Mouse (Mus musculus) neural tube, embryonic 15.5 days (tissue): Measurements from ENCODE around the gene Spout1. TPM values are rescaled to one million over a fixed set of nuclear protein-coding genes. Genes with fewer than 3 reads are reported as not detected.

Experiments used
- ATAC-seq: fragments of 200-750 bp; cut with Nextera tagmentation; 2 replicates; pipeline ENCODE4 v1.8.0; 2017; ENCODE audit warnings: mild to moderate bottlenecking, moderate TSS enrichment, moderate library complexity; ENCODE audit not compliant: low FRiP score
- H3K27ac ChIP-seq: fragments of 300-500 bp; sonication (generic); replicated peaks from 2 replicates; pipeline ENCODE4 v1.5.1; 2015; ENCODE audit warnings: mild to moderate bottlenecking, inconsistent platforms
- H3K27me3 ChIP-seq: fragments of 300-500 bp; sonication (generic); replicated peaks from 2 replicates; pipeline ENCODE4 v1.6.1; 2015; ENCODE audit warnings: inconsistent platforms
- H3K36me3 ChIP-seq: fragments of 300-500 bp; sonication (generic); 2 replicates; pipeline ENCODE4 v1.6.1; 2015; ENCODE audit warnings: inconsistent platforms
- H3K4me1 ChIP-seq: fragments of 300-500 bp; sonication (generic); 2 replicates; pipeline ENCODE4 v1.6.1; 2015; ENCODE audit warnings: inconsistent platforms
- H3K4me2 ChIP-seq: fragments of 300-500 bp; sonication (generic); 2 replicates; pipeline ENCODE4 v1.6.1; 2015; ENCODE audit warnings: inconsistent platforms, mild to moderate bottlenecking, moderate library complexity
- H3K4me3 ChIP-seq: fragments of 300-500 bp; sonication (generic); replicated peaks from 2 replicates; pipeline ENCODE4 v1.5.1; 2015; ENCODE audit warnings: mild to moderate bottlenecking, inconsistent platforms
- H3K9ac ChIP-seq: fragments of 300-500 bp; sonication (generic); replicated peaks from 2 replicates; pipeline ENCODE4 v1.6.1; 2015; ENCODE audit warnings: mild to moderate bottlenecking, inconsistent platforms
- H3K9me3 ChIP-seq: fragments of 300-500 bp; sonication (generic); replicated peaks from 2 replicates; pipeline ENCODE4 v1.6.1; 2016; ENCODE audit warnings: inconsistent platforms
- WGBS: fragments of 180-500 bp; shearing (Covaris S2); methylation state at CpG from one replicate; pipeline ENCODE4 v1.1.7; 2015; ENCODE audit warnings: mixed read lengths; 5-methylcytosine and 5-hydroxymethylcytosine counted together
- polyA plus RNA-seq: library from polyadenylated mRNA; unstranded; fragments of >200 nt; fragmentation: Nextera tagmentation; extraction: Ambion mirVana; gene quantifications from 2 replicates; pipeline ENCODE4 v1.2.1, GENCODE M21; 2015

Gene Spout1
- polyA plus RNA-seq, 1 experiment from 2014 or later: 70.5 TPM

DNA sequence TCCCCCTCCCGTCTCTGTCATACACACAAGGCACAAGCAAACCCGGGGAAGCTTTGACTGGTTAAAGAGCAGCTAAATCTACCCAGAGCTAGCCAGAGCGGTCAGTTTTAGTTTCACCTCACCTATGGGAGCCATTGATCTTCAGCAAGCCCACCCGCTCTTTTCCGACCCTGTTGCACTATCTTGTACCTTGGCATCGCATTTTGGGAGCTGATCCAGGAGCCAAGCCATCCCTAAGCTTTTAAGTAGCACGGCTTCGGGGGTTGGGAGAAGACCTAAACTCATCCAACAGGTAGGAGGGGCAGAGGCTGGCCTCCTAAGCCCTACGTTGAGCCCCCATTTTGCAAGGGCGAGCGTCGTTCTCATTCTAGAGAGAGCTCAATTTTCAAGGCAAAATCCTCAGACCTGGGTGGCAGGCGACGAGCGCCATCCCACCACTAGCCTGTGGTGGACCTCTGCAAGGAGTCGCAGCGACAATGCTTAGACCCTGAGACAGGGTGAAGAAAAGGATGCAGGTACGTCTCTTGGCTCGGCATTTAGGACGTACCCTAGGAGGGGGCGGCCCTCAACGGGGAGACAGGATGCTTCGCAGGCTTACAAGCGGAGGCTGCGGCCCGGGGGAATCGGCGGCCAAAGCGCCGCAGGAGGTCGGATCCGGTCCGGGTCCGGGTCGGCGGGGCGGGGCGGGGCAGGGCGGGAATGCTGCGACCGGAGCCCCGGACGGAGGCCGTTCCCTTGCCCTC, 54.4 kb downstream of the Spout1 start:
- WGBS: 2% methylated on average over 43 of the region's 44 CpGs
- Histone ChIP-seq H3K36me3 (no peaks in the 10 kb centered on the region), H3K4me3 (peak overlapping the region; percentile 88), H3K4me1 (peaks cover 47% of the 10 kb centered on the region), H3K9me3 (no peaks in the 10 kb centered on the region), H3K9ac (peak overlapping the region; percentile 89), H3K27me3 (no peaks in the 10 kb centered on the region), H3K27ac (peak overlapping the region; percentile 94), H3K4me2 (peak overlapping the region; percentile 96)
- peak; percentile 53 for ATAC-seq

Other genes starting within 250 kb of the Spout1 start
- 64.8 and 66.1 TPM in 2 replicates for gene Gle1, start 243.0 kb downstream of the Spout1 start, polyA plus RNA-seq
- gene Sptan1, start 212.9 kb downstream of the Spout1 start, polyA plus RNA-seq: 186 and 213 TPM in 2 replicates
- 63.0 and 72.9 TPM in 2 replicates for gene Wdr34, start 129.6 kb downstream of the Spout1 start, polyA plus RNA-seq
- gene Set, start 121.1 kb downstream of the Spout1 start, polyA plus RNA-seq: 285 and 330 TPM in 2 replicates
- 2.0 and 3.1 TPM in 2 replicates for gene Pkn3, start 100.8 kb downstream of the Spout1 start, polyA plus RNA-seq
- 31.6 and 33.6 TPM in 2 replicates for gene Zdhhc12, start 84.8 kb downstream of the Spout1 start, polyA plus RNA-seq
- gene Zer1, start 53.9 kb downstream of the Spout1 start, polyA plus RNA-seq: 12.4 and 14.5 TPM in 2 replicates
- gene Tbc1d13, start 44.7 kb downstream of the Spout1 start, polyA plus RNA-seq: 11.3 TPM in 2 replicates
- 26.9 and 27.1 TPM in 2 replicates for gene Endog, start 7.0 kb downstream of the Spout1 start, polyA plus RNA-seq
- gene Kyat1, start 27.4 kb upstream of the Spout1 start, polyA plus RNA-seq: 16.0 and 16.2 TPM in 2 replicates
- 47.5 and 49.1 TPM in 2 replicates for gene Lrrc8a, start 59.3 kb upstream of the Spout1 start, polyA plus RNA-seq
- gene Gm28035, start 62.1 kb upstream of the Spout1 start, polyA plus RNA-seq: 0.12 and 0.32 TPM in 2 replicates
- 4.8 and 5.2 TPM in 2 replicates for gene Phyhd1, start 87.7 kb upstream of the Spout1 start, polyA plus RNA-seq
- gene Gm28038, start 102.6 kb upstream of the Spout1 start, polyA plus RNA-seq: not detected in 2 replicates
- 37.4 and 38.5 TPM in 2 replicates for gene Dolk, start 107.9 kb upstream of the Spout1 start, polyA plus RNA-seq
- 15.4 and 22.2 TPM in 2 replicates for gene Nup188, start 107.9 kb upstream of the Spout1 start, polyA plus RNA-seq
- 174 and 200 TPM in 2 replicates for gene Sh3glb2, start 180.9 kb upstream of the Spout1 start, polyA plus RNA-seq
- gene Miga2, start 185.8 kb upstream of the Spout1 start, polyA plus RNA-seq: 32.7 and 35.8 TPM in 2 replicates
- gene Dolpp1, start 213.8 kb upstream of the Spout1 start, polyA plus RNA-seq: 59.0 and 63.2 TPM in 2 replicates
- gene Crat, start 237.4 kb upstream of the Spout1 start, polyA plus RNA-seq: 21.3 and 26.8 TPM in 2 replicates
- gene Ptpa, start 237.6 kb upstream of the Spout1 start, polyA plus RNA-seq: 138 and 145 TPM in 2 replicates